Mouse (Mus musculus): ENCODE measurements around the gene Tbl2.

GRCm38 (mm10) chr5:135126121-135126520 is 23.3 kb upstream of the Tbl2 start:
- TF ChIP-seq CTCF (IDR thresholded peaks at IDR 0.05; ENCODE audit: borderline replicate concordance, insufficient read depth, low read length): no peak
- TF ChIP-seq POLR2A (IDR thresholded peaks at IDR 0.05; ENCODE audit: low read depth, low read length): no peak

All from embryonic fibroblast, embryonic 13.5 days (primary cell).